Mouse (Mus musculus) WW6 (cell line): ENCODE measurements around the gene Dcaf8.

Experiments
- DNase-seq: peaks from one replicate; pipeline ENCODE4 v3.0.0-alpha.2; 2013; ENCODE audit warnings: low read depth, low spot score

Gene Dcaf8

GRCm38 (mm10) chr1:172147835-172148278 is at the start of gene Dcaf8:
Dcaf8 (plus strand) TSS chr1:172148084.
- peak; percentile 92 for DNase-seq

DNA sequence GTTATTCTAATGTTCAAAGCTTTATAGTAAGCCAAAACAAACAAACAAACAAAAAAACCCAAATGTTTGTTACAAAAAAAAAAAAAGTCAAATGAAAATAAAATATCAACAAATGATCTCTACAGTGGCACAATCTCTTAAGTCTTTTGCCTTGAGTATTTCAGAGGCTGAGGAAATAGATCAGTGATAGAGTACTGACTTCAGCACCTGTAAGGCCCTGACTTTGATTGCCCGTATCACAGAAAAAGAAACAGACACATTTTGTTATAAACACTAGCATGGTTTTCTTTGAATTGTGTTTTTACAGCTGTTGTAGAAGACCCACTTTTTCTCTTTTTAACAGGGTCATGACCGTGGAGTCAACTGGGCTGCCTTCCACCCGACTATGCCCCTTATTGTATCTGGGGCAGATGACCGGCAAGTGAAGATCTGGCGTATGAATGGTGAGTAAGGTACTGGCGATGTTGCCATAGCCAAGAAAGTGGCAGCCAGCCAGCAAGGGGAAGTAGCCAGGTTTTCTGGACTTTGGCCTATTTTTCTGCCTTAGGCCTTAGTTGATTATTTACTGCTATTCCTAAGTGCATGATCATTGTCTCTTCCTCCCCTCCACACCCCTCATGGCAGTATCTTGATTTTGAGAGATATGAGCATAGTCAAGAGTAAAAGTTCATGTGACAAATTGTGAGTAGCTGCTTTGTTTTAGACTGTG is 48.4 kb upstream of the Dcaf8 start:
- DNase-seq: no peak

- no peak for DNase-seq
These were observed 44.3 kb upstream of the Dcaf8 start for GRCm38 (mm10) chr1:172103619-172104018.

DNA sequence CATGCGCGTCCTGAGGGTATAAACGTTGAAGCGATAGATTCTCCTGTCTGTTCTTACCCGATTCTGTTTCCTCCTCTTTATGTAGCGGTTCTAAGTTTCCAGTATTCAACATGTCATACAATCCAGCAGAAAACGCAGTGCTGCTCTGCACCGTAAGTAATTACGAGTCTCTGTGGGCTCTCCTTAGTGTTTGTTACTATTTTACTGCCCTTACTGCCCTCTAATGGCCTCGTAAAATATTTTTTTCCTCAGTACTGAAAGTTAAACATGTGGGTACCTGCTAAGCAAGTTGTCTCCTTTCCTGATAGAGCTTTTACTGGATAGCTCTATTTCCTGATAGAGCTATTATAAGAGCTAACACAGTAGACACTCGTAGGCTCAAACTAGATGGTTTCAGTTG is 42.8 kb upstream of the Dcaf8 start:
- DNase-seq: no peak

- no peak for DNase-seq
These were observed 40.0 kb upstream of the Dcaf8 start for GRCm38 (mm10) chr1:172107777-172108477.

DNA sequence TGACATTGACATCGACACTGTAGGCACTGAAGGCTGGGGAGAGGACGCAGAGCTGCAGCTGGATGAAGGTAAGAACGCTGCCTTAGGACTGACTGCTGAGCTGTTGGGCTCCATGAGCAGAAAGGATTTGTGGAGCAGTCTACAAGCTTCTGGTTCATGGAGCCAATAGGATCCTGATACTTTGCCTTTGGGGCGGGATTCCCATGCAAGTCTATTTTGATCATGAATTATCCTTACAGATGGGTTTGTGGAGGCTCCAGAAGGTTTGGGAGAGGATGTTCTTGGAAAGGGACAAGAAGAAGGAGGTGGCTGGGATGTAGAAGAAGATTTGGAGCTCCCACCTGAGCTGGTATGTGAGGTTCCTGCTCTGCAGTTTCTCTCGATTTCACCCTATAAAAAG is 30.9 kb upstream of the Dcaf8 start:
- DNase-seq: no peak

DNA sequence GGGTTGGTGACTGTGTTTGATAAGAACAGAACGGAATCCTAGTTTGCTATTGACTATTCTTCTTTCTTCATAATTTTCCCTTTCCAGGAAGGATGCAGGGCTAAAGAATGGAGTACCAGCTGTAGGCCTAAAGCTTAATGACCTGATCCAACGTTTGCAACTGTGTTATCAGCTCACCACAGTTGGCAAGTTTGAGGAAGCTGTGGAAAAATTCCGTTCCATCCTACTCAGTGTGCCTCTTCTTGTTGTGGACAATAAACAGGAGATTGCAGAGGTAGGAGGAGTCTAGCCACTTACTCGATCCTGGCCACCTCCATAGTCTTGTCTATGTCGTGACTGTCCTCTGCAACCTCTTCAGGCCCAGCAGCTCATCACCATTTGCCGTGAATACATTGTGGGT is 28.8 kb upstream of the Dcaf8 start:
- no peak for DNase-seq

GRCm38 (mm10) chr1:172119720-172120119 is 28.2 kb upstream of the Dcaf8 start:
- no peak for DNase-seq

- DNase-seq: no peak
These were observed 25.2 kb upstream of the Dcaf8 start for GRCm38 (mm10) chr1:172122671-172123070.

DNA sequence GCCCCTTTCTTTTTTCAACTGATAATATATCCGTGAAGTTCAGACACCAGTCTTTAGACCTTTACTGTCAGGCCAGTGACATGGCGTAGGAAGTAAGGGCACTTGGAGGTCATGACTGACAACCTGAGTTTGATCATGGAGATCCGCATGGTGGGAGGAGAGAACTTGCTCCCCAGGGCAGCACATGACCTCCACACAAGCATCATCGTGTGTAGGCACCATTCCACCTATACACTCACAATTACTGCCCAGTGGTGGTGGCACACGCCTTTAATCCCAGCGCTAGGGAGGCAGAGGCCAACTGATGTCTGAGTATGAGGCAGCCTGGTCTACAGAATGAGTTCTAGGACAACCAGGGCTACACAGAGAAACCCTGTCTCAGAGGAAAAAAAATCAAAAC is 23.3 kb upstream of the Dcaf8 start:
- DNase-seq: no peak

- DNase-seq: peak; percentile 76
These were observed 21.2 kb upstream of the Dcaf8 start, which contains the start of gene Pex19 for GRCm38 (mm10) chr1:172126376-172127347. Pex19 (plus strand) TSS chr1:172126755.

DNA sequence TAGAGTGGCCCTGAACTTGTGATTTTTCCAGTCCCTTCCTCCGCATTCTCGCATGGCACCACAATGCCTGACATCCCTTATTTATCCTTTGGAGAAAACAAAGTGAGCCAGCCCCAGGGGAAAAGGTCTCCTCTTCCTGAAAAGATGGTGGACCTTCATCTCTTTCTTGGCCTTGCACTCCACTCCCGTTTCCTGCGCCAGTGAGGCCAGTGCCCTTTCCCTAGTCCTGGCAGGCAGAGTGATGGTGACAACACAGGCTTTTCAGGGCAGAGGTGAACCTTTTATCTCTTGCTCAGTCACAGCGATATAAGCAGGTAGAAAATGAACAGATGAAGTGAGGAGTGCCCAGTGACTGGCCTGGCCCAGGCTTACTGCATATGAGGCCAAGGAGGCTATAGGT is 20.4 kb upstream of the Dcaf8 start:
- DNase-seq: no peak

DNA sequence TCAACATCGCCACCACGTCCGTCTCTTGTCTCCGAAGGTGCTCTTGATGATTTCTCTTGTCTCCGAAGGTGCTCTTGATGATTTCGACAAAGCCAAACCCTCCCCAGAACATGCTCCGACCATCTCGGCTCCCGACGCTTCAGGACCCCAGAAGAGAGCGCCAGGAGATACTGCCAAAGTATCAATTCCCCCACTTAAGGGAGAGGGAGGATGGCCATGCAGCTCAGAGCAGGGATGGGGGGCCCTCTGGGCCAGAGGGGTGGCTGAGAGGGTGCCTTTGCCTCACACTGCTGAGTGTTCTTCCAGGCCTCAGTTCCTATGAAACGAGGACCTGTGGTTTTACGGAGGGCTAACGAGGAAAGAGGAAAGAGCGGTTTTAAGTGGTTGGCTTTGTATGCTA is 19.3 kb upstream of the Dcaf8 start:
- DNase-seq: no peak

- DNase-seq: no peak
These were observed 18.8 kb upstream of the Dcaf8 start for GRCm38 (mm10) chr1:172129108-172129507.

- no peak for DNase-seq
These were observed 18.1 kb upstream of the Dcaf8 start for GRCm38 (mm10) chr1:172129780-172130179.

DNA sequence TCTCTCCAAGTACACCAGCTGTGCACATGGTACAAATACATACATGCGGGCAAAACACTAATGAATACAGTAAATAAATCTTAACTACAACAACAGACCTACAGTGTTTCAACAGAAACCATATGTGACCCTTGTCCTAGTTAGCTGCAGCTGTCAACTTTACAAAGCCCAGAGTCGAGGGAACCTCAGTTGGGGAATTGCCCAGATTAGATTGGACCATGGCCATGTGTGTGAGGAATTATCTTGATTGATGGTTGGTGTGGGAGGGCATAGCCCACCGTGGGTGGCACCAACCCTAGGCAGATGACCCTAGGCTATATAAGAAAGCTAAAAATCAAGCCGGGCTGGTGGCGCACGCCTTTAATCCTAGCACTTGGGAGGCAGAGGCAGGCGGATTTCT is 15.6 kb upstream of the Dcaf8 start:
- no peak for DNase-seq

- no peak for DNase-seq
These were observed 14.3 kb upstream of the Dcaf8 start for GRCm38 (mm10) chr1:172133535-172133934.

- DNase-seq: no peak
These were observed 13.8 kb upstream of the Dcaf8 start for GRCm38 (mm10) chr1:172134072-172134471.

- no peak for DNase-seq
These were observed 7.7 kb upstream of the Dcaf8 start for GRCm38 (mm10) chr1:172140160-172140559.

DNA sequence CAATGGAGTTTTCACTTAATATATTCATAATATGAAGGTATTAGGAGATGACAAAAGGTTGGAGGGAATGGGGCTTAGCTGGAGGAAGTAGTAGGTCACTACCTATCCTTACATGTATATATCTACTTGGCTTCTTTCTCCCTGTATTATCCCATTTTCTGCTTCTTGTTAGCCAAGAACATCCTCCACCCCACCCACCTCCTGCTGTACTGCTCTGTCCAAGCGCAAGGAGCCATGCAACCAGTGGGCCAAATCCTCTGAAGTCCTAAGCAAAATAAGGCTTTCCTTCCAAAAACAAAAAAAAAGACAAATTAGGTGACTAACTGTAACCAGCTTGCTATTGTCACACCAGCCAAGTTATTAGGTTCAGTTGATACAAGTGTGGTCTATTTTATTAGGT is 7.1 kb upstream of the Dcaf8 start:
- DNase-seq: no peak

DNA sequence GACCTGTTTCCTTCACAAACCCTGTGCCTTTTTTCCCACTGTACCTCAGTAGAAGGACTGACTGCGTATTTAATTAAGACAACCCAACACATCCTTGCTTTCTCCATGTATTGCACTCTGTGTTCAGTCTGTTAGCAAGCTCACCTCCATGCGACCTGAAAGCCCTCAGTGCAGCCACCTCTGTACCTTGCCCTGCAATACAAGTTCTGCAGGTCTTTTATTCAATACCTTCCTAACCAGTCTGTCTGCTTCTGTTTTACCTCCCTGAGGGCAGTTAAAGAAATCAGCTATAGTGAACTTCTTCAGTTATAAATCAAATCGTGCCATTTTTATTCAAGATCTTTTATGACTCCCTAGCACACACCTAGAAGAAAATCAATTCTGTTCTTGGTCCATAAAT is 6.4 kb upstream of the Dcaf8 start:
- no peak for DNase-seq

DNA sequence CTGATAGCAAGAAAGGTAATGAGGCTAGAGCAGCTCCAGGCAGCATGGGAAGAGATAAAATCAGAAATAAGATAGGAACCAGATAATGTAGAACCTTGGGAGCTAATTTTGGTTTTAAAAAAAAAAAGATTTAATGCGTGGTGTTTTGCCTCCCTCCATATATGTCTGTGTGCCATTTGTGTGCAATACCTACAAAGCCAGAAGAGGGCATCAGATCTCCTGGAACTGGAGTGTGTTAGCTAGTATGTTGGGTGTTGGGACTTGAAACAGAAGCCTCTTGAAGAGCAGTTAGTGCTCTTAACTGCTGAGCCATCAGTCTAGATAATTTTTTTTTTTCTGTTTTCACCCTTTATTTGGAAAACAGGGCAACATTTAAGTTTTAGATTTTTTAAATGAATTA is 4.3 kb upstream of the Dcaf8 start:
- DNase-seq: no peak
